Mouse (Mus musculus): ENCODE data around the gene Epor.

Epor gene

DNA sequence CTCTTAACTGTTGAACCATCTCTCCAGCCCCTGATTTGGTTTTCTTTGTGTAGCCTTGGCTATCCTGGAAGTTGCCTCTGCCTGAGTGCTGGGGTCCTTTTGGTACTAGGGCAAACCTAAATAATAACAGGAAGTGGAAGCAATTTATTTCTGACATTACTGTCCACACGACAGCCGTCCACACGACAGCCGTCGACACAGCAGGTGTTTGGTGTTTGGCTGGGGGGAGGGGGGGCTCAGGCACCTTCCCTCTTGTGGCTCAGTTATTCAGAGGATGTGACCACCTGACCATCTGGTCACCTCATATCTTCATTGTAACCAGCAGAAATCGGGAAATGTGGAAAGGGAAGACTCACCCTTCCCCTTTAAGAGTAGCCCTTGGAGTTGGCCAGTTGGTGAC lies 5.6 kb upstream of the Epor start:
- DNase-seq (ENCODE audit: low read depth, low spot score), result no peak

DNA sequence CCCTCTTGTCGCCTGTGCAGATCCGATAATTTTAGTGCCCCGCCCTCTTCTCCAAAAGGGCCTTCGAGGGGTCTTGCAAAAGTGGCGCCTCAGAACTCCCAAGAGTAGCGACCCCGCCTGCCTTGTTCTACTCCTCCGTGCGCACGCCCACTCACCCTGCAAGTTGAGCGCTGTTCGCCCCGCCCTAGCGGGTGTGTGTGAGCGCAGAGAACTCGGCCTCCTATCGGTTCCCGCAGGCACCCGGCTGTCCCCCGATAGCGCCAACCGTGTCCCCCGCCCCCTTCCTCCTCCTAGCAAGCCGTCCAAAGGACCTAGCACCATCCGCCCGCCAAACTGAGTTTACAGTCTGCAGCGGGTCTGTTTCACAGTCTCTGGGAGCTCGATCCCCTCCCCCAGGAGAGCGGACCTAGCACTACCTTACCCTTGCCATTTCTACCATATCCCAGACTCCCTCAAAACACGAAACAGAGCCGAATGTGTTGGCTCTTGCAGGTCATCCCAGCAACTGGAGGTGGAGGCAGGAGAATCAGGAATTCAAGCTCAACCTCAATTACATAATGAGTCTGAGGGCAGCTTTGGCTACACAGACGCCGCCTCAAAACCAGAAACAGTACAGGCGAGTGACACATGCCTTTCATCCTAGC lies 768 bp downstream of the Epor start:
- DNase-seq (ENCODE audit: low read depth, low spot score), result peak; percentile 81

DNA sequence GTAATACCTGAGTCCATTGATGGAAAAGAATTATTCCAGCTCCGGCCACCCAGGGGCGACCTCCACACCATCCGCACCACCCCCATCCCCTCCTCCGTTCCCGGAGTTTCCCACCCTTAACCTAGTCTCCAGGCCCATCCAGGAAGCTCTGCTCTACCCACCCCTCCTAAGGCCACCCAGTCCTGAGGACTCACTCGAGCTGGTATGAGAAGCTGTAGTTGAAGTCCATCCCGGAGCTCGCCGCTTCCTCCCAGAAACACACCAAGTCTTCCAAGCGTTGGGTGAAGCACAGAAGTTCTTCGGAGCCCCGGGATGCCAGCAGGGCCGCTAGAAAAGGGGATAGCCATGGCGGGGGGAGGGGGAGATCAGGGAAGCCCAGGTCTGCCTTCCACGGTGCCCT lies 1.3 kb downstream of the Epor start:
- DNase-seq (ENCODE audit: low read depth, low spot score), result no peak

DNA sequence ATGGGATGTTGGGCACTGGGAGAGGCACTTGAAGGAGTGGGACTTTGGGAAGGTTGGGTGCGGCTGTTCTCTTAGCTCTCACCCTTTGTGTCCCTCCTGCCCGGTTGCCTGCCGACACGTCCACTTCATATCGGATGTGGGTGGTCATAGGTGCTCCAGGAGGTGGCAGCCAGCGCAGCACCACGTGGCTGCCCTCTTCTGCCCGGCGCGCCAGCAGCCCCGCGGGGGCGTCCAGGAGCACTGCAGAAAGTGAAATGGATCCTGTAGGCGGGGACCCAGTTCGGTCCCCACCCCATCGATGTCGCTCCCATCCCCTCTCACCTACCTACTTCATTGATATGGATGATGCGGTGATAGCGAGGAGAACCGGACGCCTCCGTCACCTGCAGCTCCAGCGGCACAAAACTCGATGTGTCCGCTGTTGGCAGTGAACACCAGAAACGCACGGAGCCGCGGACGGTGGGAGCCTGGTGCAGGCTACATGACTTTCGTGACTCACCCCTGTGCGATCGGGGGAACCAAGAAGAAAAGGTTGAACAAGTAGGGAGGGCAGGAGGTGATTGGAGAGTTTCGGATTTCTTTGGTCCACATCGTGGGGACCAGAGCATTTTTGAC lies 1.8 kb downstream of the Epor start:
- DNase-seq (ENCODE audit: low read depth, low spot score), result no peak

DNA sequence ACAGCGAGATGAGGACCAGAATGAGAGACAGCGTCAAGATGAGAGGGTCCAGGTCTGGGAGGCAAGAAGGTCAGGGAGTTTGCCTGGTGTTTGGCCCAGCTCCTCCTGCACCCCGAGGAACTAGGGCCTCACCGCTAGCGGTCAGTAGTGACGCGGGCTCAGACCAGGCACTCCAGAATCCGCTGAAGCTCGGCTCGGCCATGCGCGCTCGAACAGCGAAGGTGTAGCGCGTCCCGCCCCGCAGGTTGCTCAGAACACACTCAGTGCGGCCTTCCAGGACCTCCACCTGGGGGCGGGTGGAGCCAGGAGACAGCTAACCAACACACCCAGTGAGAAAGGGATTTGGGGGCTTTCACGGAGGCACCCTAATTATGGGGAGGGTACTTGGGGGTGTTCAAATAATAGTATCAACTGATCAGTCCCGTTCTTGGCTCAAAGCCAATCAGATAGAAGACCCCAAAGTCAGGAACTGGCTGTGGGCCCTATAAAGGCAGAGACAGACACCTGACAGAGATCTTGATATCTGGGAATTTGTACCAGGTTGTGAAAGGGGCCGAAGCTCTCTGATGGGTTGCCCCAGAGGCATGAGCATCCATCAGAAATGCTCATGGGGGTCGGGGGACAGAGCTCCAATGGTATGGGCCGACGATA lies 2.6 kb downstream of the Epor start:
- no peak for DNase-seq (ENCODE audit: low read depth, low spot score)

DNA sequence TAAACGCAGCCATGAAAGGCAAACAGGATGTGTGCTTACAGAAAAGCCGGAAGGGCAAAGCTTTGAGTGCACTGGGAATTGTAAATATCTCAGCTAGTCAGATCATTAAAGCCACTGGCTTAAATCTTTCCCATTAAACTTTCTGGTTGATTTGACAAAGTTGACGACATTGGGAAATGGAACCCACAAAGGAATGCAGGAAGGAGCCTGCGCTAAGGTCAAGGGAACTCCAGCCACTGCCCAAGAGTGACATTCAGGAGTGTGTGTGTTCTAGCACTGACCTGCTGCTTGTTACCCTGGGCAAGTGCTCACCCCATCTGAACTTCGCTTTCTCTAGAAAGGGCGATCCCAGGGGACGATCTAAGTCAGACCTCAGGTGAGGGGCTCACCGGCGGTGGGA lies 3.2 kb downstream of the Epor start:
- no peak for DNase-seq (ENCODE audit: low read depth, low spot score)

DNA sequence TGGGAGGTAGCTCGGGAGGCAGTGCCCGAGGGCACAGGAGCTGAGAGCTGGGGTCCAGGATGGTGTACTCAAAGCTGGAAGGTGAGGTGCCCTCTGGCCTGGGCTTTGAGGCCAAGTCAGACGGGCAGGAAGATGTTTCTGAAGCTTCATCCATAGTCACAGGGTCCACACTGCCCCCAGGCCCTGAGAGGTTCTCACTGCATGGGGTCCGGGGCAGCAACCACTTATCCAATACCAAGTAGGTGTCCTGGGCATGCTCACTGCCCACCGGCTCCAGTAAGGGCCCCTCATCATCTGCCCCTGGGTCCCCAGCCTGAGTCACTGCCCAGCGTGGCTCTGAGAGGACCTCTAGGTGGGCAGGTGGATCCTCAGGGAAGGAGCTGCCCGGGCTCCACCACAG lies 4.1 kb downstream of the Epor start:
- DNase-seq (ENCODE audit: low read depth, low spot score), result no peak

DNA sequence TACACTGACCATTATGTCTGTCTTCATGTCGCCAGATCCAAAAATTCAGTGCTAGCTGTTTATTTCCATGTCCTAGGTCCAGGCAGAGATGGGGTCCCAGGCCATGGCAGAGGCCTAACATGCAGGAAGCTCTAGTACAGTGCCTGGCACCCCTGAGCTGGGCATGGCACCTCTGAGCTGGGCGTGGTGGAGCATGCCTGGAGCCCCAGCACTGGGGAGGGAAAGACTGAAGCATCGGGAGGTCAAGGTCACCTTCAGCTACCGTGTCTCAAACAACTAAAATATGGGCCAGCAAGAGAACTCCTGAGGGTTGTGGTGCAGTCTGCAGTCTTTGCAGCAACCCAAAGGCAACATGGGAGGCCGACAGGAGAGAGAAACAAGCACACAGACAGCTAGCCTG lies 4.9 kb downstream of the Epor start:
- DNase-seq (ENCODE audit: low read depth, low spot score), result no peak

DNA sequence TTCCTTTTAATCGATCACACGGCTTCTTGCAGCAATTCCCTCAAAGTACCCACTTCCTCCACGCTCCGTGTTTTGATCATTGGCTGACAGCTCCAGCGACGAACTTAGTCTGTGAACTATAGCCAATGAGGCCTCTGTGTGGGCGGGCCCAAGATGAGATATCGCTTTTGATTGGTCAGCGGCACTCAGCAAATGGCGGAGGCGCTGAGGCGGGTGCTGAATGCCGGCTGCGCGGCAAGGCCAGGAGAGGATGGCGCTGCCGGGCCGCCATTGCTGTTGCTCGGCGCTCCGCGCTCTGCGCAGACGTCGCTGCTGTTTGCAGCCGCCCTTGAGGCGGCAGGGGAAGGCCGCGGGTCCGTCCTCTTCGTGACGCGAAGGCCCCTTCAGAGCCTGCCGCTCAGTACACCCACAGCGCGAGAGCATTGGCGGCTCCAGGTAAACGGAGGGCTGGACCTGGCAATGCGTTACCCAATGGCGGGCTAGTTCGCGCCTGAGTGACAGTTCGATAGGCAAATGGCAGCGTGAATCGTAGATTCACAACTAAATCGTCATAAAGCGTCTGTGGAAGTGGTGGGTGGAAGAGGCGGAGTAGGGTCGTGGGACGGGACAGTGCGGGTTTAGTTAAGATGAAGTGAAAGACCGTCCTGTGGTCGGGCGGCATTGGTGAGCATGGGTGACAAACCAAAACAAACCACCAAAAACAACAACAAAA lies 7.6 kb downstream of the Epor start, which contains the start of gene Swsap1:
TSS of gene Swsap1 (plus strand) at position 186 of the 712 bp plus-strand sequence.
- peak; percentile 98 for DNase-seq (ENCODE audit: low read depth, low spot score)

DNA sequence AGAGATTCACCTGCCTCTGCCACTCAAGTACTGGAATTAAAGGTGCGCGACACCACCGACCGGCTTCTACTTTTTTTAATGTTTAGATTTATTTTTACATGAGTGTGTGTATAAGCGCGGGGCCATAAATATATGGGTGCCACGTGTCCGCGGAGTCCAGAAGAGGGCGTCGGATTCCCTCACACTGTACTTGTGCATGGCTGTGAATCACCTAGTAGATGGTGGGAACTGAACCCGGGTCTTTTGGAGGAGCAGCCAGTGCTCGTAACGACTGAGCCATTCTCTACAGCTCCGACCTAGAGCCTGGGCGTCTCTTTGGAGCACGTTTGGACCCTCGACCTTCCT lies 8.1 kb downstream of the Epor start:
- DNase-seq (ENCODE audit: low read depth, low spot score), result no peak

DNA sequence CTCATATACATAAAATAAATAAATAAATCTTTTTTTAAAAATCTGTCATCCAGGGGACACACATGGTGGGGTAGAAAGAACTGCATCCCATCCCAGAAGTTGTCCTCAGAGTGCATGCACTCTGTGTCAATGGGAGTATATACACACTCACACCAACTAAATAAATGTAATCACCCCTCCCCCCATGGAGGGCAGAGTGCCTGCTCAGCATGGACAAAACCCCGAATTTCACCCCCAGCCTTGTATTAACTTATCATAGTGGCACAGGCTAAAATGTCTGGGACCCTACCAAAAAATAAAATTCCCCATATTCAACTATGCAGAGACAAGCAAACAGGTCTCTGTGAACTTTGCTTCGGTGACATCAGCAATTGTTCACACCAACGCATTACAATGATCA lies 8.7 kb downstream of the Epor start:
- DNase-seq (ENCODE audit: low read depth, low spot score), result no peak

DNA sequence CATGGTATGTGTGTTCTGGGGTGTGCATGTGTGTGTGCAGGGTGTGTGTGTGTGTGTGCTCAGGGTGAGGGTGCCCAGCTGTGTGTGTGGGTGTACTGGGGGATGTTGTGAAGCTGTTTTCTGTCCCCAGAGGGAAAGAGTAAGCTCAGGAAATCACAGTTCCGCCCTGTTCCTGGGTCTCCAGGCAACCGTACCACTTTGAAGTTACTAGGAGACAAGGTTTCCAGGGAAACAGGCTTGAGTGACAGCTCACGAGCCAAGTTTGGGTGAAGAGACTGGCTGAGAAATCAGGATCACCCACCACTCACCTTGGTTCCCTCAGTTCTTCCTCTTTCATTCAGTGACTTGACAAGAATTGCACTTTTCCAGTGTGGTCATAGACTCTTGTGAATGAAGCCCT lies 9.7 kb downstream of the Epor start:
- DNase-seq (ENCODE audit: low read depth, low spot score), result no peak

DNA sequence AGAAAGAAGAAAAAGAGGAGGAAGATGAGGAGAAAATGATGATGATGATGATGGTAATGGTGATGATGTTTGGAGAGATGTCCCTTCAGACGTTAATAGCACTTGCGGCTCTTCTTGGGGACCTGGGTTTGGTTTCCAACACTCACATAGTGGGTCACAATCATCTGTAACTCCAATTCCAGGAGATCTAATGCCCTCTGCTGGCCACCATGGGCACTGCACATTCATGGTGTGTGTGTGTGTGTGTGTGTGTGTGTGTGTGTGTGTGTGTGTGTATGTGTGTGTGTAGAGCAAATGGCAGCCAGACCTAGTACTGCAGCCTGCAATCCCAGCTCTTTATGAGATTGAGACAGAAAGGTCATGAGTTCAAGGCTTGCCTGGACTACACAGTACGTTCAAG lies 11.3 kb downstream of the Epor start:
- DNase-seq (ENCODE audit: low read depth, low spot score), result peak; percentile 63

DNA sequence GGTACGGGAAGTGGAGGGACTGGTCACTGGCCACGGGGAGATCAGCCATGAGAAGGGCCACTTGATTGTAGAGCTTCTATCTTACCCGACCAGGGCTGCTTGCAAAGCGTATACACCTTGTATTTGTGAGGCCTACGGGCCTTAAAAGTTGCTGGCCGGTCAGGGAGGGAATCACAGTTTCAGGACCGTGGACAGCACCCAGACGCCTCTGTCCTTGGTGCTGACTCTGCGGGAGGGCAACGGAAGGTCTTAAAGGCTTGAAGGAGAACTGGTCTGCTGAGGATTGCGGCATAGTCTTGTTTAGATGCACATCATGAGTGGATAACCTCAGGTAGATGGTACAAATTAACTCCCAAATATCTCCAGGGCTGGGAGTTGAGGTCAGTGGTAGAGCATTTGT lies 13.0 kb downstream of the Epor start:
- peak; percentile 73 for DNase-seq (ENCODE audit: low read depth, low spot score)

DNA sequence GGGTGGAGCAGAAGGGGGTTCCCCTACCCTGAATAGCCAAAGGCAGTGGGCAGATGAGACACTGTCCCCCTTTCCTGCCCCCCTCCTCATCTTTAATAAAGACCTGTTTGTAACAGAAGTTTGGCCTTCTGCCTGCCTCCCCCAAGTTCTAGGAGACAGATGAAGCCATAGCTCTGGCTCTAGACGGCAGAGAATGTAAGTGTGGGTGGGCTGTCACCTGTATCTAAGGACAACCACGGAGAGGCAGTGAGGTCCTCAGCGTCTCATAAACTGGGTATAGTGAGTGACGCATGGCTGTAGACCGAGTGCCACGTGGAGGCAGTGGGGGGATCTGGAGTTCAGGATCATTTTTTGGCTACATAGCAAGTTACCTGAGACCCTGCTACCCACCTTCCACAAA lies 14.5 kb downstream of the Epor start:
- DNase-seq (ENCODE audit: low read depth, low spot score), result no peak

DNA sequence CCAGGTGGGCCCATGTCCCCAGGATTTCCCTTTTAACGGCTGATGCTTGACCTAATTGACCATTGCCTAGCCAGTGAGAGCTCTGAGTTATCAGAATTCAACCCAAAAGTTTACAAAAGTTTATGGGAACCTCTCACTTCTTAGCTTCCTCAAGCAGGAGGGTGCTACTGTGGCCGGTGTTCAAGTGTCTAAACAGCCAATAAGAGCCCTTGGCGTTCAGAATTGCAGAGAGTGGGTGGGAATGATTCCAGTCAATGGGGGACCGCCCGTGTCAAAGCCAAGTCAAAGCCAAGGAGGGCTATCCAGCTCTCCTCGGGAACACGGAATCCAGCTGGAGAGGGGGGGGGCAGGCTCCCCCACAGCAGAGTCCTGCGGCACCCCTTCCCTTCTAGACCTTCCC lies 15.2 kb downstream of the Epor start:
- DNase-seq (ENCODE audit: low read depth, low spot score), result no peak

DNA sequence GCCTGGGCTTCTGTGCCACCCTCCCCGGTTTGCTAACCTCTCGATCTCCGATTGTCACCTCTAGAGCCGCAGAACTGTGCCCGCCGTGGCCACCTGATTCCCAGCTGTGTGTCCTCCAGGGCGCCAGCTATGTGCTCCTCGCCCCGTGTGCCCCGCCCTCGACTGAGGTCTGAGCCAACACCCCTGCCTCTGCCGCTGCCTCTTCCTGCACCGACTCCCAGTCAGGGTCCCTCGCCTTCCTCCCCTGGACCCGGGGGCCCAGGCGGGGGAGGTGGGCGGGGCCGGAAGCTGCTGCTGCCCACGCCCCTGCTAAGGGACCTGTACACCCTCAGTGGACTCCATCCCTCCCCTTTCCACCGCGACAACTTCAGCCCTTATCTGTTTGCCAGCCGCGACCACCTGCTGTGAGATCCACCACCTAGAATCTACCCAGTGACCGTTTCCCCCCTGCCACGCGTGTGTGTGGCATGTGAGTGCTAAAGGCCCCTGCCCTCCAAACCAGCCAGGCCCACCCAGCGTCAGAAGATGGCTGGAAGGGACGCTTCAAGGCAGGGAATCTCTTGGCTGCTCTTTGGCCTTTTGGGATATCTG lies 15.7 kb downstream of the Epor start:
- DNase-seq (ENCODE audit: low read depth, low spot score), result no peak

DNA sequence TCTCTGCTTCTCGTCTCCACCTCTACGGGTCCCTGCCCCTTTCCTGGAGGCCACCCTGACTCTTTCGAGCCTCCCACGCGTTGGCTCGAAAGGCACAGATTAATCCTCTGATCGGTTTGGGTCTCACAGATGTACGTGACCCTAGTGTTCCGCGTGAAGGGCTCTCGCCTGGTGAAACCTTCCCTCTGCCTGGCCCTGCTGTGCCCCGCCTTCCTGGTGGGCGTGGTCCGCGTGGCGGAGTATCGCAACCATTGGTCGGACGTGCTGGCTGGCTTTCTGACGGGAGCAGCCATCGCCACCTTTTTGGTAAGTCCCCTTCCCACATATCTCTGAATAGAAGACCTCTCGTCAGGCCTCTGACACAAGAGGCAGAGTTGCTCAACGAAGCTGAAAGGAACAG lies 19.0 kb downstream of the Epor start:
- peak; percentile 85 for DNase-seq (ENCODE audit: low read depth, low spot score)

DNA sequence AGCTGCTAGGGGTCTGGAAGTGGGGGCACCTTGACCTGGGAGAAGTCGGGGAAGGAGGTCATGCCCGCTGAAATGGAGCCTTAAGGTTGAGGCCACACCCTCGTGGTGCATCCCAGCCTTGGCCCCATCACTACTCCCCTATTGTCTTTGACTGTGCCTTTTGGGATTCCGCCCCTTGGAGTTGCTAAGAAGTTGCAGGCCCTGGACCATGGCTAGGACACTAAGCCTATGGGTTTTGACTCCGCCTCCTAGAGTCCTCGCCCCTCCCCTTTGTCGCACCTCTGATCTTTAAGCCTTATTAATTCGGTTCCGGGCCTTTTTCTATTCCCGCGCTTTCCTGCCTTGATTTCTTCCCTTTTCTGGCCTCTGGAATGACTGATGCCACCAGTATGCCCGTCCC lies 19.7 kb downstream of the Epor start:
- DNase-seq (ENCODE audit: low read depth, low spot score), result peak; percentile 72

DNA sequence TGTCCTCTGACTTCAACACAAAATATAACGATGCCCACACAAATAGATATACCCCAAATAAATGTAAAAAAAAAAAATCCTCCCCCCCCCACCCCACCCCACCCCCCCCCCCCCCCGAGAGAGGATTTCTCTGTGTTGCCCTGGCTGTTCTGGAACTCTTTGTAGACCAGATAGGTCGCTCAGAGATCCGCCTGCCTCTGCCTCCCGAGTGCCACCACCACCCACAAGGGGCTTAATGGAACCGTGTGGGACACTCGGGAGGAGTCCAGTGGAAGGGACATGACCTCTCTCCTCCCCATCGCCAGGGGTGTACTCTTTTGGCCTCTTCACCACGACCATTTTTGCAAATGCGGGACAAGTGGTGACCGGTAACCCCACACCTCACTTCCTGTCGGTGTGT lies 20.3 kb downstream of the Epor start:
- DNase-seq (ENCODE audit: low read depth, low spot score), result no peak

DNA sequence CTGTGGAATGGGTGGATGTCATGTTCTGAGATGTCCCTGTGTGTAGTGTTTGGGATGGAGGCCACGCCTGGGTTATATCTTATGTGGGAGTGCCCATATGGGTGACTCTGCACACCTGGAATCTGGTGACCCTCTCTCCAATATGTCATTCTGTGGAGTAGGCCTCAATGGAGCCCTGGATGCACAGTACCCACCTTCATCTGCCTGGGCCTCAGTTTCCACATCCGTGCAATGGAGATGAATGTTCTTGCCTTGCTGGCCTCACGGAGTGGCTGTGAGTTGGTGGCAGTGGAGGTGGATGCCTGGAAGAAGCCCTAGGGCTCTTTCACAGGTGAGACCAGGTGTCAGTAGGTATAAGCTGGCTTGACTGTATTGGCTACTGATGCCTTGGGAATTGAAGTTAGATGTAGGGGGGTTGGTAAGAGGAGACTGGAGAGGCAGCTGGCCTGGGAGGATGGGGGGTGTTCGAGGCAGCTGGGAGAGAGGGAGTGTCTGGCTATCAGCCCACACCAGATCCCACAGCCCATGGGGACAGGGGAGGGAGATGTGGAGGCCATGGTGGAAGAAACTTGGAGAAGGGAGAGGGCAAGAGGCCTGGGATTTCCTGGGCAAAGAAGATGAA lies 25.0 kb downstream of the Epor start:
- DNase-seq (ENCODE audit: low read depth, low spot score), result no peak

DNA sequence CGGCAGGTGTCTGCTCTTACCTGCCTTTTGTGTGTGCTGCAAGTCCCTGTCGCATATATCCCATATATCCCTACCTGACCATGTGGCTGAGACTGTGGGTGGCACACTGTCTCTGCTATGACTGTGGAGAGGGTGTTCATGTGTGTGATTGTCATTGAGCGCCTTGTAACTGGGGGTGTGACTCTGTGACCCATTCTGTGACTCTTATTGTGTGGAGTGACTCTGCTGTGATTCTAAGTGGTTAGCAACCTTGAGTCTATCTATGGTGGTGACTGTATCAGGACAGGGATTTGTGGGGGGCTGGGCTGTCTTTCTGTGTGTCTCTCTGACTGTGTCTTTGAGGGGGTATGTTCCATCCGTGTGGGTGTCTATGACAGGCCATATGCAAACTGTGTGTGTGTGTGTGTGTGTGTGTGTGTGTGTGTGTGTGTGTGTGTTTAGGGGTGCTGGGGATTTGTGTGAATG lies 25.6 kb downstream of the Epor start:
- no peak for DNase-seq (ENCODE audit: low read depth, low spot score)

Measured in ZHBTc4 (cell line).